Comparison of ENCODE assay signal across 8 mouse cellular contexts in genomic region chr7:25754439-25754737, GRCm38 (mm10). TPM values are rescaled to one million over a fixed set of nuclear protein-coding genes. Genes with fewer than 3 reads are reported as not detected.
DNase-seq lines count a peak whose midpoint lies in the region; ATAC-seq and TF ChIP-seq lines count a peak whose summit lies in the region.

No protein-coding gene starts in this region.

- no peak for TF ChIP-seq POLR2A in kidney, adult 2 months (IDR thresholded peaks at IDR 0.05; ENCODE audit: low read depth, low read length)
- no peak for TF ChIP-seq POLR2A in bone marrow, adult 2 months (IDR thresholded peaks at IDR 0.05; ENCODE audit: borderline replicate concordance, control insufficient read depth, low read depth, low read length)

- peak overlapping the region; percentile 98 for H3K9ac ChIP-seq in hindbrain, embryonic 11.5 days (ENCODE audit: low read depth, low read length)
- peak overlapping the region; percentile 89 for H3K9ac ChIP-seq in midbrain, embryonic 12.5 days (replicated peaks)

- DNase-seq in kidney, adult 2 months = no peak
- DNase-seq in kidney, postnatal 14 days = no peak
- no peak for DNase-seq in hindbrain, embryonic 11.5 days (ENCODE audit: low spot score)
- no peak for DNase-seq in B cell, adult 2 months
- DNase-seq in cerebellum, adult 18-20 months = no peak

- 2% methylated on average over 30 of the region's 30 CpGs for WGBS in kidney, adult 2 months
- under 1% methylated on average over 30 of the region's 30 CpGs for WGBS in bone marrow, adult 2 months
- 2% methylated on average over 26 of the region's 30 CpGs for WGBS in hindbrain, embryonic 11.5 days
- 0% methylated on average over 29 of the region's 30 CpGs for WGBS in midbrain, embryonic 12.5 days

- H3K4me2 ChIP-seq in hindbrain, embryonic 11.5 days (replicated peaks; ENCODE audit: low read depth, low read length) = peak overlapping the region; percentile 80
- peak overlapping the region; percentile 86 for H3K4me2 ChIP-seq in midbrain, embryonic 12.5 days (replicated peaks)

- TF ChIP-seq CTCF in kidney, adult 2 months (conservative IDR thresholded peaks at IDR 0.05; ENCODE audit: insufficient read depth, insufficient read length, low read depth, low read length) = 0 out of 2 replicates have a peak, but pooled peaks have one; percentile 14
- no peak for TF ChIP-seq CTCF in bone marrow, adult 2 months (IDR thresholded peaks at IDR 0.05; ENCODE audit: control insufficient read depth, insufficient read depth, low read length)

- ATAC-seq in hindbrain, embryonic 11.5 days (ENCODE audit: low FRiP score) = no peak
- no peak for ATAC-seq in midbrain, embryonic 12.5 days (ENCODE audit: low FRiP score, low read depth)
- no peak for ATAC-seq in megakaryocyte progenitor cell, adult 5-6 weeks (replicated peaks; ENCODE audit: poor library complexity)

- H3K36me3 ChIP-seq in kidney, adult 2 months (ENCODE audit: control insufficient read depth, insufficient read depth, low read length) = peaks cover 5% of the 10 kb centered on the region; the same call in 1 of the 2 replicates
- peaks cover 3% of the 10 kb centered on the region; the same call in 1 of the 2 replicates for H3K36me3 ChIP-seq in hindbrain, embryonic 11.5 days (ENCODE audit: control insufficient read depth, insufficient read depth, low read length)
- peaks cover 24% of the 10 kb centered on the region for H3K36me3 ChIP-seq in midbrain, embryonic 12.5 days

- H3K4me3 ChIP-seq in kidney, adult 2 months (ENCODE audit: insufficient read depth, low read depth, low read length) = peak overlapping the region; percentile 83
- H3K4me3 ChIP-seq in bone marrow, adult 2 months (replicated peaks; ENCODE audit: control insufficient read depth, low read depth, low read length) = peak overlapping the region; percentile 83
- H3K4me3 ChIP-seq in hindbrain, embryonic 11.5 days (ENCODE audit: low read depth, low read length) = peak overlapping the region; percentile 99
- H3K4me3 ChIP-seq in midbrain, embryonic 12.5 days = peak overlapping the region; percentile 66

- peaks cover 17% of the 10 kb centered on the region for H3K4me1 ChIP-seq in kidney, adult 2 months (ENCODE audit: control insufficient read depth, insufficient read depth, low read length)
- peaks cover 2% of the 10 kb centered on the region; the same call in 1 of the 2 replicates for H3K4me1 ChIP-seq in bone marrow, adult 2 months (ENCODE audit: control insufficient read depth, insufficient read depth, low read length)
- peaks cover 9% of the 10 kb centered on the region for H3K4me1 ChIP-seq in hindbrain, embryonic 11.5 days (replicated peaks; ENCODE audit: control insufficient read depth, insufficient read depth, low read length)
- peaks cover 19% of the 10 kb centered on the region for H3K4me1 ChIP-seq in midbrain, embryonic 12.5 days

- no peaks in the 10 kb centered on the region for H3K27me3 ChIP-seq in kidney, adult 2 months (replicated peaks; ENCODE audit: control insufficient read depth, insufficient read depth, low read length)
- no peaks in the 10 kb centered on the region for H3K27me3 ChIP-seq in hindbrain, embryonic 11.5 days (ENCODE audit: control insufficient read depth, insufficient read depth, low read length)
- H3K27me3 ChIP-seq in midbrain, embryonic 12.5 days = no peaks in the 10 kb centered on the region

- H3K27ac ChIP-seq in kidney, adult 2 months (ENCODE audit: insufficient read depth, low read depth, low read length) = peak overlapping the region; percentile 93
- peak overlapping the region; percentile 95 for H3K27ac ChIP-seq in bone marrow, adult 2 months (ENCODE audit: control insufficient read depth, insufficient read depth, low read depth, low read length, poor library complexity)
- H3K27ac ChIP-seq in hindbrain, embryonic 11.5 days (ENCODE audit: low read depth, low read length) = peak overlapping the region; percentile 96
- H3K27ac ChIP-seq in midbrain, embryonic 12.5 days (replicated peaks) = peak overlapping the region; percentile 98

- no peaks in the 10 kb centered on the region for H3K9me3 ChIP-seq in hindbrain, embryonic 11.5 days (ENCODE audit: control insufficient read depth, low read length)
- H3K9me3 ChIP-seq in midbrain, embryonic 12.5 days = no peaks in the 10 kb centered on the region

RNA-seq across cellular contexts. Expression of gene Hnrnpul1, which starts 0.2 kb away (rescaled TPM):
- 33.3 and 41.7 TPM in 2 replicates for polyA plus RNA-seq in kidney, adult 2 months (2012; rRNA removed)
- 74.6 and 75.3 TPM in 2 replicates for polyA plus RNA-seq in bone marrow, adult 2 months (2011; ENCODE audit: insufficient read depth, insufficient read length, low replicate concordance, missing spikeins)
- 68.1 and 70.1 TPM in 2 replicates for polyA plus RNA-seq in hindbrain, embryonic 11.5 days (2014; fragmentation: Nextera tagmentation; extraction: Ambion mirVana)
- 70.0 and 80.5 TPM in 2 replicates for polyA plus RNA-seq in midbrain, embryonic 12.5 days (2016; fragmentation: Nextera tagmentation; extraction: Ambion mirVana)
- total RNA-seq in megakaryocyte progenitor cell, adult 5-6 weeks (2015) = 132 and 135 TPM in 2 replicates
- 126 and 141 TPM in 2 replicates for total RNA-seq in megakaryocyte progenitor cell, adult 5-6 weeks (2017)

RNA-seq across cellular contexts. Expression of gene Axl, which starts 34.1 kb away (rescaled TPM):
- 31.0 and 36.1 TPM in 2 replicates for polyA plus RNA-seq in kidney, adult 2 months (2012; rRNA removed)
- polyA plus RNA-seq in bone marrow, adult 2 months (2011; ENCODE audit: insufficient read depth, insufficient read length, low replicate concordance, missing spikeins) = 20.4 and 37.6 TPM in 2 replicates
- 15.0 and 19.4 TPM in 2 replicates for polyA plus RNA-seq in hindbrain, embryonic 11.5 days (2014; fragmentation: Nextera tagmentation; extraction: Ambion mirVana)
- 27.3 and 27.8 TPM in 2 replicates for polyA plus RNA-seq in midbrain, embryonic 12.5 days (2016; fragmentation: Nextera tagmentation; extraction: Ambion mirVana)
- 1.1 and 2.3 TPM in 2 replicates for total RNA-seq in megakaryocyte progenitor cell, adult 5-6 weeks (2015)
- total RNA-seq in megakaryocyte progenitor cell, adult 5-6 weeks (2017) = 1.5 and 1.9 TPM in 2 replicates

RNA-seq across cellular contexts. Expression of gene Ccdc97, which starts 35.5 kb away (rescaled TPM):
- 52.5 and 53.5 TPM in 2 replicates for polyA plus RNA-seq in kidney, adult 2 months (2012; rRNA removed)
- polyA plus RNA-seq in bone marrow, adult 2 months (2011; ENCODE audit: insufficient read depth, insufficient read length, low replicate concordance, missing spikeins) = 33.4 and 65.4 TPM in 2 replicates
- 30.5 and 33.7 TPM in 2 replicates for polyA plus RNA-seq in hindbrain, embryonic 11.5 days (2014; fragmentation: Nextera tagmentation; extraction: Ambion mirVana)
- polyA plus RNA-seq in midbrain, embryonic 12.5 days (2016; fragmentation: Nextera tagmentation; extraction: Ambion mirVana) = 32.8 and 33.2 TPM in 2 replicates
- 25.1 and 27.4 TPM in 2 replicates for total RNA-seq in megakaryocyte progenitor cell, adult 5-6 weeks (2015)
- 10.5 and 18.3 TPM in 2 replicates for total RNA-seq in megakaryocyte progenitor cell, adult 5-6 weeks (2017)
